Comparison of ENCODE assay signal across 19 mouse cellular contexts in the genomic region with DNA sequence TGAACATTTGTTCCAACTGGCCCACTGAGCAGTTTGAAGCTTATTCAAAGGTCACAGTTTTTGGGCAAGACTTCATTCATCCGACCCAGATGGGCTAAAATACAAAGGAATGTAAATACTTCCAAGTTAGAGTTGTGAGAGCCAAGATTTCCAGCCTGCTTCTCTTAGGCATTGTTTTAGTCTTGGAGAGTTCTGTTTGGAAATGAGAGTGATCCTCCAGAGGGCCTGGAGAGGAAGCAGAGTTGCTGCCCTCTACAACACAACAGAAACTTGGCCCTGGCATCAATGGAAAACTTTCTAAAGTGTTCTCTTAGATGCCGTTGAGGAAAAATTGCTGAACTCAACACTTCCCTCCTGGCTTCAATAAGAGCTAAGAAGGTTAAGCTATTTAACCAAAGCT.
DNase-seq lines count a peak whose midpoint lies in the region; ATAC-seq lines count a peak whose summit lies in the region.
"Had no signal": no experiment of that assay in that cellular context is flagged by ENCODE, and none has a peak within 500 bp of the region (broad histone marks: within the 10 kb centered on the region; RNA-seq: fewer than 3 reads in every experiment).

No protein-coding gene starts in this region.

- H3K4me1 ChIP-seq in heart, embryonic 11.5 days (ENCODE audit: control insufficient read depth, insufficient read depth, low read length): no peaks in the 10 kb centered on the region
- H3K4me1 ChIP-seq: embryonic facial prominence, embryonic 13.5 days; forebrain, embryonic 15.5 days; liver, embryonic 13.5 days had no signal

- WGBS in heart, embryonic 11.5 days (ENCODE audit: insufficient replicate concordance): 63% methylated on average over 2 of the region's 2 CpGs

- no peaks in the 10 kb centered on the region for H3K36me3 ChIP-seq in heart, embryonic 11.5 days (ENCODE audit: control insufficient read depth, insufficient read depth, low read length)
- H3K36me3 ChIP-seq: embryonic facial prominence, embryonic 13.5 days; forebrain, embryonic 15.5 days; liver, embryonic 13.5 days had no signal

- DNase-seq in heart, adult 8-10 months (ENCODE audit: low spot score): peak; percentile 19
- DNase-seq in ovary, postnatal 14 days (ENCODE audit: low spot score): peak; percentile 2
- no peak for DNase-seq in ovary, postnatal 36 days (ENCODE audit: low spot score)
- DNase-seq in lung, postnatal 10 days: peak; percentile 68
- DNase-seq in left cerebral cortex, adult 11 months (ENCODE audit: low spot score): no peak
- DNase-seq in frontal cortex, postnatal 25 days (ENCODE audit: low spot score in 2 of 2): no peak
- no peak for DNase-seq in cerebellum, adult 8-10 months
- DNase-seq: cerebellum, adult 11-12 months; gastrocnemius, postnatal 10 days; kidney, postnatal 4 days; layer of hippocampus, postnatal 36 days; left cerebral cortex, postnatal 4 days; liver, embryonic 13.5 days; retina, postnatal 1 day had no signal

- no peaks in the 10 kb centered on the region for H3K9me3 ChIP-seq in heart, embryonic 11.5 days (replicated peaks; ENCODE audit: control insufficient read depth, low read length)
- H3K9me3 ChIP-seq: embryonic facial prominence, embryonic 13.5 days; forebrain, embryonic 15.5 days; liver, embryonic 13.5 days had no signal

- no peak overlapping the region for H3K27ac ChIP-seq in heart, embryonic 11.5 days (ENCODE audit: low read depth, low read length)
- H3K27ac ChIP-seq: embryonic facial prominence, embryonic 13.5 days; forebrain, embryonic 15.5 days; hindbrain, embryonic 14.5 days; liver, embryonic 13.5 days had no signal

- no peak overlapping the region for H3K9ac ChIP-seq in heart, embryonic 11.5 days (ENCODE audit: low read depth, low read length)
- H3K9ac ChIP-seq: embryonic facial prominence, embryonic 13.5 days; forebrain, embryonic 15.5 days; hindbrain, embryonic 14.5 days; liver, embryonic 13.5 days had no signal

- no peaks in the 10 kb centered on the region for H3K27me3 ChIP-seq in heart, embryonic 11.5 days (ENCODE audit: control insufficient read depth, insufficient read depth, low read length)
- H3K27me3 ChIP-seq: embryonic facial prominence, embryonic 13.5 days; forebrain, embryonic 15.5 days; liver, embryonic 13.5 days had no signal

- no peak overlapping the region for H3K4me3 ChIP-seq in heart, embryonic 11.5 days (ENCODE audit: low read depth, low read length)
- H3K4me3 ChIP-seq: embryonic facial prominence, embryonic 13.5 days; forebrain, embryonic 15.5 days; liver, embryonic 13.5 days had no signal

- no peak for ATAC-seq in heart, embryonic 11.5 days (replicated peaks; ENCODE audit: insufficient number of reproducible peaks, low FRiP score, low TSS enrichment)
- ATAC-seq: forebrain, embryonic 15.5 days; intestine, embryonic 16.5 days had no signal

- no peak overlapping the region for H3K4me2 ChIP-seq in heart, embryonic 11.5 days
- H3K4me2 ChIP-seq: embryonic facial prominence, embryonic 13.5 days; forebrain, embryonic 15.5 days; hindbrain, embryonic 14.5 days; liver, embryonic 13.5 days had no signal

Comparison
In these comparisons a context has a peak if more than half of its experiments do, and no peak if none do; other contexts are left out.
1. DNase-seq: peak in heart, adult 8-10 months (single experiment), ovary, postnatal 14 days (single experiment) and lung, postnatal 10 days (single experiment); none in ovary, postnatal 36 days (single experiment), left cerebral cortex, adult 11 months (single experiment), frontal cortex, postnatal 25 days (0 of 2) and cerebellum, adult 8-10 months (single experiment).